Mouse (Mus musculus): ENCODE data around the gene Timm22. TPM values are rescaled to one million over a fixed set of nuclear protein-coding genes. Genes with fewer than 3 reads are reported as not detected.

Timm22 gene
- 11.8 TPM for polyA plus RNA-seq (2014; fragmentation: Illumina TruSeq; extraction: RNeasy Lipid Tissue Mini Kit (QIAGEN cat#74804); ENCODE audit: low read depth, low replicate concordance)

GRCm38 (mm10) chr11:76406702-76407583 lies at the start of gene Timm22:
TSS of gene Timm22 (plus strand) at chr11:76406952.

GRCm38 (mm10) chr11:76398798-76399586 lies 7.8 kb upstream of the Timm22 start, which contains the start of gene Nxn:
TSS of gene Nxn (minus strand) at chr11:76399140.

Other genes starting within 250 kb of the Timm22 start
- 47.4 TPM for gene Vps53, start 227.3 kb upstream of the Timm22 start, polyA plus RNA-seq (2014; fragmentation: Illumina TruSeq; extraction: RNeasy Lipid Tissue Mini Kit (QIAGEN cat#74804); ENCODE audit: low read depth, low replicate concordance)
- gene Fam57a, start 227.3 kb upstream of the Timm22 start, polyA plus RNA-seq (2014; fragmentation: Illumina TruSeq; extraction: RNeasy Lipid Tissue Mini Kit (QIAGEN cat#74804); ENCODE audit: low read depth, low replicate concordance) = 5.6 TPM
- not detected for gene Dbil5, start 189.3 kb upstream of the Timm22 start, polyA plus RNA-seq (2014; fragmentation: Illumina TruSeq; extraction: RNeasy Lipid Tissue Mini Kit (QIAGEN cat#74804); ENCODE audit: low read depth, low replicate concordance)
- gene Gemin4, start 189.3 kb upstream of the Timm22 start, polyA plus RNA-seq (2014; fragmentation: Illumina TruSeq; extraction: RNeasy Lipid Tissue Mini Kit (QIAGEN cat#74804); ENCODE audit: low read depth, low replicate concordance) = not detected
- gene Mrm3, start 163.2 kb upstream of the Timm22 start, polyA plus RNA-seq (2014; fragmentation: Illumina TruSeq; extraction: RNeasy Lipid Tissue Mini Kit (QIAGEN cat#74804); ENCODE audit: low read depth, low replicate concordance) = 3.0 TPM
- 156 TPM for gene Glod4, start 163.2 kb upstream of the Timm22 start, polyA plus RNA-seq (2014; fragmentation: Illumina TruSeq; extraction: RNeasy Lipid Tissue Mini Kit (QIAGEN cat#74804); ENCODE audit: low read depth, low replicate concordance)
- 10.3 TPM for gene Nxn, start 7.8 kb upstream of the Timm22 start, polyA plus RNA-seq (2014; fragmentation: Illumina TruSeq; extraction: RNeasy Lipid Tissue Mini Kit (QIAGEN cat#74804); ENCODE audit: low read depth, low replicate concordance)
- gene Abr, start 215.4 kb downstream of the Timm22 start, polyA plus RNA-seq (2014; fragmentation: Illumina TruSeq; extraction: RNeasy Lipid Tissue Mini Kit (QIAGEN cat#74804); ENCODE audit: low read depth, low replicate concordance) = 20.3 TPM

Data from adrenal gland, adult 10 weeks (tissue).